Mouse (Mus musculus) CD4-positive, CD25-positive, alpha-beta regulatory T cell, adult 4 months (primary cell): ENCODE results near the gene Olfr1491. TPM values are rescaled to one million over a fixed set of nuclear protein-coding genes. Genes with fewer than 3 reads are reported as not detected.

Experiments used
- ATAC-seq: one replicate; pipeline ENCODE4 v1.8.0; 2017
- polyA plus RNA-seq, 2 experiments: library from polyadenylated mRNA; unstranded; fragments of 100-300 nt; shearing (Covaris generic); gene quantifications; one replicate each; pipeline ENCODE4 v1.2.1; 2017

Olfr1491 gene
- under 1 TPM in 1 of 2 experiments, not detected in 1; 0.46 TPM for polyA plus RNA-seq

GRCm38 (mm10) chr19:13696968-13697367 lies at the start of gene Olfr1491:
Olfr1491 (plus strand) TSS chr19:13697268.
- no peak for ATAC-seq

GRCm38 (mm10) chr19:13650791-13651190 lies 46.3 kb upstream of the Olfr1491 start, which contains the start of gene Olfr1490:
Olfr1490 (plus strand) TSS chr19:13651091.
- no peak for ATAC-seq

GRCm38 (mm10) chr19:13722978-13723377 lies 25.9 kb downstream of the Olfr1491 start, which contains the start of gene Olfr1493-ps1:
Olfr1493-ps1 (plus strand) TSS chr19:13723278.
- no peak for ATAC-seq

GRCm38 (mm10) chr19:13739428-13739827 lies 42.4 kb downstream of the Olfr1491 start, which contains the start of gene Olfr1494:
Olfr1494 (plus strand) TSS chr19:13739728.
- no peak for ATAC-seq

- ATAC-seq = no peak
Observed at GRCm38 (mm10) chr19:13749366-13749765, 52.3 kb downstream of the Olfr1491 start.

Other genes starting within 250 kb of the Olfr1491 start
- not detected for gene Olfr1472, start 241.2 kb upstream of the Olfr1491 start, polyA plus RNA-seq
- gene Olfr1474, start 227.7 kb upstream of the Olfr1491 start, polyA plus RNA-seq = not detected
- gene Olfr1475, start 217.1 kb upstream of the Olfr1491 start, polyA plus RNA-seq = not detected
- not detected for gene Olfr1477, start 196.7 kb upstream of the Olfr1491 start, polyA plus RNA-seq
- gene Olfr1480, start 169.4 kb upstream of the Olfr1491 start, polyA plus RNA-seq = not detected
- not detected for gene Olfr1484, start 113.8 kb upstream of the Olfr1491 start, polyA plus RNA-seq
- not detected for gene Olfr1487, start 79.9 kb upstream of the Olfr1491 start, polyA plus RNA-seq
- under 1 TPM in 1 of 2 experiments, not detected in 1; 0.05 TPM for gene Olfr1489, start 65.6 kb upstream of the Olfr1491 start, polyA plus RNA-seq
- not detected for gene Olfr1490, start 46.2 kb upstream of the Olfr1491 start, polyA plus RNA-seq
- not detected for gene Olfr1493-ps1, start 26.0 kb downstream of the Olfr1491 start, polyA plus RNA-seq
- not detected for gene Olfr1494, start 42.5 kb downstream of the Olfr1491 start, polyA plus RNA-seq
- gene Olfr1495, start 67.3 kb downstream of the Olfr1491 start, polyA plus RNA-seq = not detected
- not detected for gene Olfr1496, start 80.6 kb downstream of the Olfr1491 start, polyA plus RNA-seq
- not detected for gene Olfr1497, start 100.9 kb downstream of the Olfr1491 start, polyA plus RNA-seq
- not detected for gene Olfr1499, start 122.2 kb downstream of the Olfr1491 start, polyA plus RNA-seq
- gene Olfr1500, start 133.2 kb downstream of the Olfr1491 start, polyA plus RNA-seq = under 1 TPM in 1 of 2 experiments, not detected in 1; 0.35 TPM
- gene Olfr1501, start 153.4 kb downstream of the Olfr1491 start, polyA plus RNA-seq = not detected
- gene Olfr1502, start 164.5 kb downstream of the Olfr1491 start, polyA plus RNA-seq = not detected
- not detected for gene Olfr1504, start 200.7 kb downstream of the Olfr1491 start, polyA plus RNA-seq
- gene Olfr1505, start 216.3 kb downstream of the Olfr1491 start, polyA plus RNA-seq = under 1 TPM in 1 of 2 experiments, not detected in 1; 0.12 TPM